Mouse (Mus musculus) kidney, postnatal 0 days (tissue): ENCODE results near the gene Lima1. TPM values are rescaled to one million over a fixed set of nuclear protein-coding genes. Genes with fewer than 3 reads are reported as not detected.

Experiments used
- ATAC-seq: fragments of 200-750 bp; cut with Nextera tagmentation; replicated peaks from 2 replicates; pipeline ENCODE4 v1.8.0; 2017; ENCODE audit warnings: low read depth, moderate number of reproducible peaks, moderate TSS enrichment, moderate library complexity; ENCODE audit not compliant: low FRiP score
- DNase-seq: peaks from one replicate; pipeline ENCODE4 v3.0.0-alpha.2; 2016; ENCODE audit warnings: low spot score
- H3K27ac ChIP-seq: fragments of 300-500 bp; sonication (generic); 2 replicates; pipeline ENCODE4 v1.5.1; 2014; ENCODE audit warnings: mild to moderate bottlenecking
- H3K27me3 ChIP-seq: fragments of 300-500 bp; sonication (generic); 2 replicates; pipeline ENCODE4 v1.6.1; 2014; ENCODE audit warnings: low read length, mixed read lengths; ENCODE audit not compliant: insufficient read depth
- H3K36me3 ChIP-seq: fragments of 300-500 bp; sonication (generic); 2 replicates; pipeline ENCODE4 v1.6.1; 2014; ENCODE audit warnings: low read length, mixed read lengths; ENCODE audit not compliant: insufficient read depth
- H3K4me1 ChIP-seq: fragments of 300-500 bp; sonication (generic); replicated peaks from 2 replicates; pipeline ENCODE4 v1.6.1; 2014; ENCODE audit warnings: antibody characterized with exemption, low read length, mixed read lengths; ENCODE audit not compliant: insufficient read depth
- H3K4me2 ChIP-seq: fragments of 300-500 bp; sonication (generic); 2 replicates; pipeline ENCODE4 v1.6.1; 2014; ENCODE audit warnings: mild to moderate bottlenecking, low read length, moderate library complexity, mixed read lengths
- H3K4me3 ChIP-seq: fragments of 300-500 bp; sonication (generic); replicated peaks from 2 replicates; pipeline ENCODE4 v1.5.1; 2014; ENCODE audit warnings: low read depth, low read length
- H3K9ac ChIP-seq: fragments of 300-500 bp; sonication (generic); 2 replicates; pipeline ENCODE4 v1.6.1; 2014; ENCODE audit warnings: low read depth, low read length
- H3K9me3 ChIP-seq: fragments of 300-500 bp; sonication (generic); replicated peaks from 2 replicates; pipeline ENCODE4 v1.6.1; 2016; ENCODE audit warnings: low read length, inconsistent platforms, mixed read lengths
- CTCF ChIP-seq: IDR thresholded peaks from 2 replicates; pipeline ENCODE4 v1.5.1; 2016; ENCODE audit warnings: antibody characterized with exemption, low read depth, mild to moderate bottlenecking, moderate library complexity
- WGBS: fragments of 180-500 bp; shearing (Covaris S2); extraction: QIAGEN DNeasy Blood & Tissue Kit; methylation state at CpG from one replicate; pipeline ENCODE4 v1.1.7; 2014; 5-methylcytosine and 5-hydroxymethylcytosine counted together
- polyA plus RNA-seq: library from polyadenylated mRNA; unstranded; fragments of >200 nt; fragmentation: Nextera tagmentation; extraction: Ambion mirVana; gene quantifications from 2 replicates; pipeline ENCODE4 v1.2.1, GENCODE M21; 2015

The Lima1 gene
- polyA plus RNA-seq, 1 experiment from 2014 or later: 42.8 TPM

DNA sequence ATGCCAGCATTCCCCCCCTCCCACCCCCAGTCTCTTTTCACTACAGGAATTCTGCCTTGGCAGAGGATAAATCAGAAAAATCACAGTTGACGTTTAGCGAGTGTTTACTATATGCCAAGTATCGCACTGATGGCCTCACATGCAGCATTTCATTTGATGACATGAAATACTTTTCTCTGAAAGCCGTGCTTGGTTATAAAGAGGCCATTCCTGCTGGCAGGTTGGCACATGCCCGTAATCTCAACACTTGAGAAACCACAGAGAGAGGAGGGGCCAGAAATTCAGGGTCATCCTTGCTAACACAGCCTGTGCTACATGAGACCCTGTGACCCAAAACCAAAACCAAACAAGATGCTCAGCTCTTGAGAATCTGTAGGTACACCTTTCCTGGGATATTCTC, 77.4 kb downstream of the Lima1 start:
- ATAC-seq (no peak), DNase-seq (no peak)
- Histone ChIP-seq H3K36me3 (peaks cover 11% of the 10 kb centered on the region), H3K4me1 (no peaks in the 10 kb centered on the region), H3K4me3 (no peak overlapping the region), H3K9ac (no peak overlapping the region), H3K27me3 (no peaks in the 10 kb centered on the region), H3K4me2 (no peak overlapping the region), H3K9me3 (no peaks in the 10 kb centered on the region), H3K27ac (no peak overlapping the region)
- TF ChIP-seq CTCF: no peak
- WGBS: 71% methylated on average over 5 of the region's 5 CpGs

DNA sequence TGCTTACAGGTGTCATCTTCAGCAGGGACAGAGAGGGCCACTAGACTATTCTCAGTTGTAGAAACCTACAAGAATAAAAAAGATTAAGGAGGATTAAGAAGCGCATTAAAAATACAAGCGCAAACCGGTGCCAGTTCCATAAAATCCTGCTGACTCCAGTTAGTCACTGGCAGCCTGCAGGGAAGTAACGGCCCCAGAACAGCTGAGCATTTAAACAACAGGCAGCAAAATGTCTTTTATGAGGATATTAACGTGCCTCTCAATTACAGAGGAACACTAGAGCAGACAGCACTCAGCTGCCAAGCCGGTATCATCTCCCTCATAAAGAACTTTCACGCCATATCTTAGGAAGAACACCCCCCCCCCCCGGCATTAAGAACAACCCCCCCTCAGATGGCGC, 78.5 kb downstream of the Lima1 start:
- no peaks in the 10 kb centered on the region for H3K4me1 ChIP-seq
- H3K9ac ChIP-seq: no peak overlapping the region
- peak; percentile 11 for DNase-seq
- no peak for TF ChIP-seq CTCF
- WGBS: 73% methylated on average over 9 of the region's 9 CpGs
- no peak overlapping the region for H3K4me2 ChIP-seq
- H3K27ac ChIP-seq: no peak overlapping the region
- H3K27me3 ChIP-seq: no peaks in the 10 kb centered on the region
- ATAC-seq: no peak
- H3K36me3 ChIP-seq: peaks cover 23% of the 10 kb centered on the region
- no peaks in the 10 kb centered on the region for H3K9me3 ChIP-seq
- no peak overlapping the region for H3K4me3 ChIP-seq

DNA sequence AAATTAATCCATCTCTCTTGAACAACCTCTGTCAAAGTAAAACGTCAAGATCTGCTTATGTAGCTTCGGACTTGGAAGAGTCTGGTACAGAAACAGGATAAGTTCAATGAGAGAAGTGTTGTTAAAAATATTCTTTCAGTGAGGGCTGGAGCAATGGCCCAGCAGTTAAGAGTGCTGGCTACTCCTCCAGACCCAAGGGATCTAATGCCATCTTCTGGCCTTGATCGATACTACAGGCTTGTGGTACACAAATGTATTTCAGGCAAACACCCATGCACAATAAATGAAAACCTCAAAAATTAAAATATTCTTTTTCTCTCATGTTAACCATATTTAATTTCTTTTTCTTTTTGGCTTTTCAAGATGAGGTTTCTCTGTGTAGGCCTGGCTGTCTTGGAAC, 79.2 kb downstream of the Lima1 start:
- H3K36me3 ChIP-seq: peaks cover 27% of the 10 kb centered on the region
- ATAC-seq (no peak), DNase-seq (peak; percentile 62)
- no peak overlapping the region for H3K4me2 ChIP-seq
- H3K9ac ChIP-seq: no peak overlapping the region
- H3K4me3 ChIP-seq: no peak overlapping the region
- 88% methylated on average over 3 of the region's 3 CpGs for WGBS
- no peaks in the 10 kb centered on the region for H3K4me1 ChIP-seq
- H3K27ac ChIP-seq: no peak overlapping the region
- H3K27me3 ChIP-seq: no peaks in the 10 kb centered on the region
- peak; percentile 60 for TF ChIP-seq CTCF
- no peaks in the 10 kb centered on the region for H3K9me3 ChIP-seq

DNA sequence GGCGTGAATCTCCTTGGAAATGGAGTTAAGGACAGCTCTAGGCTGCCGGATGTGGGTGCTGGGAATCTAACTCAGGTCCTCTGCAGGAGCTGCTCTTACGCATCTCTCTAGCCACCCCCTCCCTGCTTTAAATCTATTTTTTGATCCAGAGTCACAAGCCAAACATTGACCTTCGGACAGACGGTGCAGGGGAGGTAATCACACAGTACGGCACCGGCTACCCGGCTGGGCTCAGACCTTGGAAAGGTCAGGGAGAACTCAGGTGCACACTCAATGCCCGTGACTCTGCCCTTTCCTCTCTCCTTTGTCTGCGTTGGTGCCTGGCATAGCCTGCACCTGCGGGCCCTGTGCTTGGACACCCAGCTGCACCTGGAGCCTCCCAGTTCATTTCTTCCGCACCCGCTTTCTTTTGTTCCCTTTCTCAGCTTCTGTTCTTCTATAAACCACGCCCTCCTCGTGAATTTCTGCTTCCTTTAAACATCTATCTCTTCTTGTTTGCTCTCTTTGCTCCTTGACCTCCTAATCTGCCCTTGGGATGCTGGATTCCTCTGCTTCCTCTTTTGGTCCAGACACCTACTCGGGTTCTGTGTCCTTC, 82.9 kb downstream of the Lima1 start:
- 0 out of 2 replicates have a peak, but pooled peaks cover 4% of the 10 kb centered on the region for H3K4me1 ChIP-seq
- no peak for DNase-seq
- H3K9me3 ChIP-seq: no peaks in the 10 kb centered on the region
- peaks cover 31% of the 10 kb centered on the region for H3K36me3 ChIP-seq
- WGBS: 90% methylated on average over 16 of the region's 16 CpGs
- no peak overlapping the region for H3K27ac ChIP-seq
- H3K4me3 ChIP-seq: no peak overlapping the region
- ATAC-seq: no peak
- no peak for TF ChIP-seq CTCF
- H3K9ac ChIP-seq: no peak overlapping the region
- no peak overlapping the region for H3K4me2 ChIP-seq
- H3K27me3 ChIP-seq: no peaks in the 10 kb centered on the region

DNA sequence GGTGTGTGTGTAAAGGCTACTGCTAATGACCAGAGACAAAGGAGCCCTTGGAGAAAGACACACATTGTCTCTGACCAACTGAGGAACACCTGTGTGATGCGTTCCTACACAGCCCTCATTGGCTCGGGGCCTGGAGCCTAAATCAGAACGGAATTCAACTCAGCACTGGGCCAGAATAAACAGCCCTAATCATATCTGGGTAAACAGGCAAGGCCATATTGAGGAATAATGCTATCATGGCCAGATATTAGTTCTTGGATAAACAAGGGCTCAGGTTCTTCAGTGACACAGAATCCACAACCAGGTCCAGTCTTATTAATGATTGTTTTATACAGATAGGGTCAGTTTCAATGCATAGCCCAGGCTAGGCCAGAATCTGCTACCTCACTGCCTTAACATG, 84.3 kb downstream of the Lima1 start:
- Histone ChIP-seq H3K27ac (no peak overlapping the region), H3K4me3 (no peak overlapping the region), H3K9me3 (no peaks in the 10 kb centered on the region), H3K9ac (no peak overlapping the region), H3K27me3 (no peaks in the 10 kb centered on the region), H3K4me1 (0 out of 2 replicates have a peak, but pooled peaks cover 4% of the 10 kb centered on the region), H3K4me2 (no peak overlapping the region), H3K36me3 (peaks cover 31% of the 10 kb centered on the region)
- no peak for DNase-seq
- 81% methylated on average over 3 of the region's 3 CpGs for WGBS
- ATAC-seq: no peak
- TF ChIP-seq CTCF: no peak

DNA sequence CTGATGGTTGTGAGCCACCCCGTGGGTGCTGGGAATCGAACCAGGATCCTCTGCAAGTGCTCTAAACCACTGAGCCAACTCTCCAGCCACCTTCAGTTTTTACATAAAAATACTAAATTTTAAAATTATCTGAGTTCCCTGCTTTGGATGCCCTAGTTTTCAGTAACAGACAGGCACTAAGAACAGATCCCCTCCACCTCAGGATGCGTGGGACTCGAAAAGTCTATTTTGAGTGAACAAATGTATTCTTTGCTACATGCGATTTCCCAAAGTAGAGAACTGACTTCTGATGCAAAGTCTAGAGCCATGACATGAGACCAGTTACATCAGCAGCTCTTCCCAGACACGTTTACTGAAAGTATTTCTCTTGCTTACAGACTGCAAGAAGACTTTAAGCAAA, 84.8 kb downstream of the Lima1 start:
- Histone ChIP-seq H3K4me2 (no peak overlapping the region), H3K27me3 (no peaks in the 10 kb centered on the region), H3K4me1 (0 out of 2 replicates have a peak, but pooled peaks cover 4% of the 10 kb centered on the region), H3K9me3 (no peaks in the 10 kb centered on the region), H3K27ac (no peak overlapping the region), H3K9ac (no peak overlapping the region), H3K4me3 (no peak overlapping the region), H3K36me3 (peaks cover 31% of the 10 kb centered on the region)
- DNase-seq (no peak), ATAC-seq (no peak)
- TF ChIP-seq CTCF: no peak
- 96% methylated on average over 6 of the region's 6 CpGs for WGBS
